Mouse (Mus musculus) olfactory bulb, adult 2 months (tissue): ENCODE data around the gene Polr2g.

Experiments used
- CTCF ChIP-seq: fragments of 200-500 bp; IDR thresholded peaks from 2 replicates; pipeline ENCODE4 v1.5.1; 2012; ENCODE audit warnings: low read depth, mild to moderate bottlenecking, low read length, moderate library complexity; ENCODE audit not compliant: insufficient read depth
- POLR2A ChIP-seq: fragments of 200-500 bp; IDR thresholded peaks from 2 replicates; pipeline ENCODE4 v1.6.1; 2012; ENCODE audit warnings: mild to moderate bottlenecking, low read depth, low read length, moderate library complexity; ENCODE audit not compliant: insufficient read depth

- TF ChIP-seq POLR2A (no peak), CTCF (no peak)
These were observed 18.6 kb upstream of the Polr2g start for GRCm38 (mm10) chr19:8817001-8817400.
